14 mouse cellular contexts compared by ENCODE assay signal in genomic region chr5:149101869-149102268, GRCm38 (mm10).
DNase-seq lines count a peak whose midpoint lies in the region; ATAC-seq and TF ChIP-seq lines count a peak whose summit lies in the region.
"Had no signal": no experiment of that assay in that cellular context is flagged by ENCODE, and none has a peak within 500 bp of the region (broad histone marks: within the 10 kb centered on the region; RNA-seq: fewer than 3 reads in every experiment).

No protein-coding gene starts in this region.

- TF ChIP-seq CTCF in liver, postnatal 0 days (IDR thresholded peaks at IDR 0.05; ENCODE audit: low read depth): peak; percentile 49

- no peak overlapping the region for H3K9ac ChIP-seq in liver, postnatal 0 days (replicated peaks)
- H3K9ac ChIP-seq: kidney, embryonic 15.5 days; limb, embryonic 15.5 days had no signal

- H3K4me1 ChIP-seq in liver, postnatal 0 days (ENCODE audit: insufficient read depth): no peaks in the 10 kb centered on the region
- H3K4me1 ChIP-seq: kidney, embryonic 15.5 days; limb, embryonic 15.5 days had no signal

- ATAC-seq in CD4-positive, CD25-positive, alpha-beta regulatory T cell, adult 4 months: no peak
- no peak for ATAC-seq in liver, postnatal 0 days
- 0 out of 2 replicates have a peak, but pooled peaks have one; percentile 43 for ATAC-seq in megakaryocyte, adult 5-6 weeks (ENCODE audit: poor library complexity, severe bottlenecking)
- ATAC-seq: Patski had no signal

- no peaks in the 10 kb centered on the region; the same call in 1 of the 2 replicates for H3K9me3 ChIP-seq in liver, postnatal 0 days (ENCODE audit: low read length)
- H3K9me3 ChIP-seq: kidney, embryonic 15.5 days; limb, embryonic 15.5 days had no signal

- WGBS in liver, postnatal 0 days (ENCODE audit: insufficient replicate concordance): 85% methylated on average over 6 of the region's 6 CpGs

- peak; percentile 15 for DNase-seq in CD4-positive, CD25-positive, alpha-beta regulatory T cell, adult 2 months (ENCODE audit: low read depth, low spot score)
- DNase-seq in liver, postnatal 0 days: no peak
- DNase-seq in liver (no peak), ES-CJ7 (ENCODE audit: low read depth, low spot score) (peak; percentile 70)
- no peak for DNase-seq in thymus, adult 18-20 months
- no peak for DNase-seq in embryo, embryonic 9.5 days (ENCODE audit: extremely low spot score)
- DNase-seq: adrenal gland, adult 8-10 months; cerebellum, adult 9-11 months had no signal

- H3K36me3 ChIP-seq in liver, postnatal 0 days (replicated peaks; ENCODE audit: insufficient read depth, low read length): no peaks in the 10 kb centered on the region
- H3K36me3 ChIP-seq: kidney, embryonic 15.5 days; limb, embryonic 15.5 days had no signal

- H3K4me2 ChIP-seq in liver, postnatal 0 days (ENCODE audit: low read depth, low read length): no peak overlapping the region
- H3K4me2 ChIP-seq: kidney, embryonic 15.5 days; limb, embryonic 15.5 days had no signal

- H3K27me3 ChIP-seq in liver, postnatal 0 days (ENCODE audit: insufficient read depth, low read length): no peaks in the 10 kb centered on the region
- H3K27me3 ChIP-seq: kidney, embryonic 15.5 days; limb, embryonic 15.5 days; Patski had no signal

- H3K4me3 ChIP-seq in liver, postnatal 0 days (ENCODE audit: low read depth, low read length): no peak overlapping the region
- H3K4me3 ChIP-seq: kidney, embryonic 15.5 days; limb, embryonic 15.5 days; myocyte had no signal

- no peak for TF ChIP-seq EP300 in liver, postnatal 0 days (IDR thresholded peaks at IDR 0.05; ENCODE audit: low read depth)

- no peak overlapping the region for H3K27ac ChIP-seq in liver, postnatal 0 days (ENCODE audit: low read depth)
- H3K27ac ChIP-seq: kidney, embryonic 15.5 days; limb, embryonic 15.5 days had no signal

Comparison
In these comparisons a context has a peak if more than half of its experiments do, and no peak if none do; other contexts are left out.
1. DNase-seq: peak in CD4-positive, CD25-positive, alpha-beta regulatory T cell, adult 2 months (single experiment) and ES-CJ7 (single experiment); none in liver, postnatal 0 days (single experiment), liver (single experiment), thymus, adult 18-20 months (0 of 2) and embryo, embryonic 9.5 days (single experiment).